Comparison of ENCODE assay signal across 23 mouse cellular contexts in genomic region chr4:106040376-106040775, GRCm38 (mm10).
DNase-seq lines count a peak whose midpoint lies in the region; ATAC-seq lines count a peak whose summit lies in the region.
"Had no signal": no experiment of that assay in that cellular context is flagged by ENCODE, and none has a peak within 500 bp of the region (broad histone marks: within the 10 kb centered on the region; RNA-seq: fewer than 3 reads in every experiment).

No protein-coding gene starts in this region.

- H3K27ac ChIP-seq in kidney, embryonic 14.5 days (ENCODE audit: low read depth, low read length) = no peak overlapping the region
- H3K27ac ChIP-seq in neural tube, embryonic 13.5 days (replicated peaks) = no peak overlapping the region
- H3K27ac ChIP-seq: heart, embryonic 15.5 days; layer of hippocampus, adult 2 months; midbrain, embryonic 15.5 days had no signal

- no peak for DNase-seq in kidney, adult 9 months
- DNase-seq in Muller cell, postnatal 12 days (ENCODE audit: inconsistent ontology term) = peak; percentile 17
- DNase-seq in embryo, embryonic 11 days = peak; percentile 39
- no peak for DNase-seq in layer of hippocampus, adult 11-12 months (ENCODE audit: low spot score)
- DNase-seq in layer of hippocampus, adult 18-20 months (ENCODE audit: low spot score in 2 of 2) = no peak
- DNase-seq: adrenal gland, postnatal 36 days; B cell, adult 2 months; cerebellum, adult 18-20 months; cerebellum, postnatal 25 days; forebrain, postnatal 0 days; heart, postnatal 4 days; kidney, adult 11 months; lung, adult 18-20 months; lung, postnatal 14 days; right cerebral cortex, postnatal 25 days had no signal

- H3K4me1 ChIP-seq in kidney, embryonic 14.5 days (ENCODE audit: control insufficient read depth, insufficient read depth, low read length) = peaks cover 8% of the 10 kb centered on the region
- peaks cover 14% of the 10 kb centered on the region for H3K4me1 ChIP-seq in neural tube, embryonic 13.5 days (replicated peaks)
- H3K4me1 ChIP-seq: megakaryocyte, embryonic 14.5 days; midbrain, embryonic 15.5 days had no signal

- no peaks in the 10 kb centered on the region for H3K27me3 ChIP-seq in kidney, embryonic 14.5 days (ENCODE audit: control insufficient read depth, insufficient read depth, low read length)
- H3K27me3 ChIP-seq in neural tube, embryonic 13.5 days = no peaks in the 10 kb centered on the region
- H3K27me3 ChIP-seq: heart, embryonic 15.5 days; midbrain, embryonic 15.5 days had no signal

- H3K4me2 ChIP-seq in kidney, embryonic 14.5 days (replicated peaks; ENCODE audit: low read depth, low read length) = no peak overlapping the region
- H3K4me2 ChIP-seq in neural tube, embryonic 13.5 days = no peak overlapping the region
- H3K4me2 ChIP-seq: heart, embryonic 15.5 days; liver, embryonic 11.5 days; midbrain, embryonic 15.5 days had no signal

- peak; percentile 66 for ATAC-seq in kidney, embryonic 14.5 days (ENCODE audit: low FRiP score, low TSS enrichment)
- ATAC-seq in neural tube, embryonic 13.5 days (ENCODE audit: low read depth) = peak; percentile 74
- ATAC-seq: forebrain, postnatal 0 days; hindbrain, embryonic 16.5 days; midbrain, embryonic 15.5 days had no signal

- H3K4me3 ChIP-seq in kidney, embryonic 14.5 days (ENCODE audit: low read length) = no peak overlapping the region
- no peak overlapping the region for H3K4me3 ChIP-seq in neural tube, embryonic 13.5 days
- H3K4me3 ChIP-seq: heart, embryonic 15.5 days; layer of hippocampus, adult 2 months; megakaryocyte, embryonic 14.5 days; midbrain, embryonic 15.5 days had no signal

- no peak overlapping the region for H3K9ac ChIP-seq in kidney, embryonic 14.5 days (ENCODE audit: low read depth, low read length)
- H3K9ac ChIP-seq in neural tube, embryonic 13.5 days = no peak overlapping the region
- H3K9ac ChIP-seq: forebrain, postnatal 0 days; heart, embryonic 15.5 days; midbrain, embryonic 15.5 days had no signal

- 11% methylated on average over 7 of the region's 7 CpGs for WGBS in kidney, embryonic 14.5 days
- 10% methylated on average over 7 of the region's 7 CpGs for WGBS in neural tube, embryonic 13.5 days

- H3K36me3 ChIP-seq in kidney, embryonic 14.5 days (ENCODE audit: control insufficient read depth, insufficient read depth, low read length) = no peaks in the 10 kb centered on the region
- H3K36me3 ChIP-seq in neural tube, embryonic 13.5 days = no peaks in the 10 kb centered on the region
- H3K36me3 ChIP-seq: heart, embryonic 15.5 days; midbrain, embryonic 15.5 days had no signal

- no peaks in the 10 kb centered on the region for H3K9me3 ChIP-seq in kidney, embryonic 14.5 days (ENCODE audit: control insufficient read depth, low read length)
- H3K9me3 ChIP-seq in neural tube, embryonic 13.5 days = no peaks in the 10 kb centered on the region
- H3K9me3 ChIP-seq: heart, embryonic 15.5 days; midbrain, embryonic 15.5 days had no signal

Comparison
In these comparisons a context has a peak if more than half of its experiments do, and no peak if none do; other contexts are left out.
1. DNase-seq: peak in Muller cell, postnatal 12 days (single experiment) and embryo, embryonic 11 days (single experiment); none in kidney, adult 9 months (single experiment), layer of hippocampus, adult 11-12 months (single experiment) and layer of hippocampus, adult 18-20 months (0 of 2).